11 mouse cellular contexts compared by ENCODE assay signal in the genomic region with DNA sequence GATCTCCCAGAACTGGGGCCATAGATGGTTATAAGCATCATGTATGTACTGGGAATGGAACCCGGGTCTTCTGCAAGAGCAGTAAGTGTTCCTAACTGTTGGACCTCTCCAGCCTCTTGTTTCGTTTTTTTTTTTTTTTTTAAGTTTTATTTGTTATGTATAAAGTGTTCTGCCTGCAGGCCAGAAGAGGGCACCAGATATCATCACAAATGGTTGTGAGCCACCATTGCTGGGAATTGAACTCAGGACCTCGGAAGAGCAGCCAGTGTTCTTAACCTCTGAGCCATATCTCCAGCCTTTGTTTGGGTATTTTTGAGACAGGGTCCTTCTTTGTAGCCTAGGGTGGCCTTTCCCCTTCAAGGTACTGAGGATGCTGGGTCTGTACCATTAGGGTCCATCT. TPM values are rescaled to one million over a fixed set of nuclear protein-coding genes. Genes with fewer than 3 reads are reported as not detected.
DNase-seq lines count a peak whose midpoint lies in the region; TF ChIP-seq lines count a peak whose summit lies in the region.
"Had no signal": no experiment of that assay in that cellular context is flagged by ENCODE, and none has a peak within 500 bp of the region (broad histone marks: within the 10 kb centered on the region; RNA-seq: fewer than 3 reads in every experiment).

No protein-coding gene starts in this region.

- H3K36me3 ChIP-seq in kidney, adult 2 months (ENCODE audit: control insufficient read depth, insufficient read depth, low read length), result no peaks in the 10 kb centered on the region
- H3K36me3 ChIP-seq: heart, embryonic 15.5 days; midbrain, embryonic 12.5 days; neural tube, embryonic 13.5 days had no signal

- no peak overlapping the region for H3K4me3 ChIP-seq in kidney, adult 2 months (ENCODE audit: insufficient read depth, low read depth, low read length)
- H3K4me3 ChIP-seq: heart, embryonic 15.5 days; midbrain, embryonic 12.5 days; neural tube, embryonic 13.5 days had no signal

- no peaks in the 10 kb centered on the region for H3K27me3 ChIP-seq in kidney, adult 2 months (replicated peaks; ENCODE audit: control insufficient read depth, insufficient read depth, low read length)
- H3K27me3 ChIP-seq: heart, embryonic 15.5 days; midbrain, embryonic 12.5 days; neural tube, embryonic 13.5 days had no signal

- DNase-seq in kidney, adult 2 months, result no peak
- DNase-seq in kidney, postnatal 14 days, result no peak
- peak; percentile 23 for DNase-seq in thymus, postnatal 25 days
- no peak for DNase-seq in thymus, adult 18-20 months
- DNase-seq in R1 (ENCODE audit: low read depth, low spot score), result peak; percentile 54
- no peak for DNase-seq in right cerebral cortex, postnatal 4 days
- no peak for DNase-seq in urinary bladder, postnatal 36 days (ENCODE audit: low spot score in 2 of 2)
- DNase-seq: adrenal gland, postnatal 14 days had no signal

- peaks cover 12% of the 10 kb centered on the region for H3K4me1 ChIP-seq in kidney, adult 2 months (ENCODE audit: control insufficient read depth, insufficient read depth, low read length)

- 70% methylated on average over 3 of the region's 3 CpGs for WGBS in kidney, adult 2 months

- no peak overlapping the region for H3K27ac ChIP-seq in kidney, adult 2 months (ENCODE audit: insufficient read depth, low read depth, low read length)
- H3K27ac ChIP-seq: midbrain, embryonic 12.5 days had no signal

- TF ChIP-seq CTCF in kidney, adult 2 months (conservative IDR thresholded peaks at IDR 0.05; ENCODE audit: insufficient read depth, insufficient read length, low read depth, low read length), result peak; percentile 31; the same call in 1 of the 2 replicates

- no peak for TF ChIP-seq POLR2A in kidney, adult 2 months (IDR thresholded peaks at IDR 0.05; ENCODE audit: low read depth, low read length)

RNA-seq across cellular contexts. Expression of gene Ell, which starts 19.7 kb away (rescaled TPM):
- polyA plus RNA-seq in kidney, adult 2 months (2012; rRNA removed), result 16.4 and 18.1 TPM in 2 replicates

RNA-seq across cellular contexts. Expression of gene Kxd1, which starts 31.2 kb away (rescaled TPM):
- 151 TPM in 2 replicates for polyA plus RNA-seq in kidney, adult 2 months (2012; rRNA removed)

RNA-seq across cellular contexts. Expression of gene Fkbp8, which starts 31.5 kb away (rescaled TPM):
- polyA plus RNA-seq in kidney, adult 2 months (2012; rRNA removed), result 320 and 410 TPM in 2 replicates

RNA-seq across cellular contexts. Expression of gene Isyna1, which starts 35.2 kb away (rescaled TPM):
- polyA plus RNA-seq in kidney, adult 2 months (2012; rRNA removed), result 127 and 159 TPM in 2 replicates

RNA-seq across cellular contexts. Expression of gene Uba52, which starts 48.4 kb away (rescaled TPM):
- polyA plus RNA-seq in kidney, adult 2 months (2012; rRNA removed), result 620 and 835 TPM in 2 replicates

Comparison
In these comparisons a context has a peak if more than half of its experiments do, and no peak if none do; other contexts are left out.
1. DNase-seq: peak in thymus, postnatal 25 days (single experiment) and R1 (single experiment); none in kidney, adult 2 months (single experiment), kidney, postnatal 14 days (single experiment), thymus, adult 18-20 months (0 of 2), right cerebral cortex, postnatal 4 days (single experiment) and urinary bladder, postnatal 36 days (0 of 2).